Mouse (Mus musculus) 416B (cell line): ENCODE results near the gene Tha1.

Experiments used
- DNase-seq: peaks from one replicate; pipeline ENCODE4 v3.0.0; 2011; ENCODE audit warnings: low read depth

The Tha1 gene

GRCm38 (mm10) chr11:117824060-117824969, 49.0 kb downstream of the Tha1 start:
- peak; percentile 87 for DNase-seq

- no peak for DNase-seq
These were observed 49.9 kb downstream of the Tha1 start for GRCm38 (mm10) chr11:117823411-117823810.

GRCm38 (mm10) chr11:117822728-117823241, 50.5 kb downstream of the Tha1 start:
- DNase-seq: no peak

DNA sequence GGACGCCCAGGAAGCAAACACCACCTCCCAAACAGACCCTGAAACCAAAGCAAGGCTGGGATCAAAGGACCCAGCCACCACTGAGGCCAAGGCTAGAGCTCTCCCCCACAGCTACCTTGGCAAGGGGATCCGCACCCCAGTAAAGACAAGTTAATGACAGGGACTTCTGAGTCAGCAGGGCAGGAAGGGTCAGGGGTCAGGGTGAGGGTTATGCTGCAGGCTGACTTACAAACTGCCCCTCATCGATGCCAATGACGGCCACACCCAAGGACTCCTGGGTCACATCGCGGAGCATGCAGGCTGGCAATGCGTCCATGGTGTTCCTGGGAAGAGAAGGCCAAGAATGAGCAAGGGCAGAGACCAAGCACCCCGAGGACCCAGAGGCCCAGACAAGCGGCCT, 51.4 kb downstream of the Tha1 start:
- DNase-seq: no peak

DNA sequence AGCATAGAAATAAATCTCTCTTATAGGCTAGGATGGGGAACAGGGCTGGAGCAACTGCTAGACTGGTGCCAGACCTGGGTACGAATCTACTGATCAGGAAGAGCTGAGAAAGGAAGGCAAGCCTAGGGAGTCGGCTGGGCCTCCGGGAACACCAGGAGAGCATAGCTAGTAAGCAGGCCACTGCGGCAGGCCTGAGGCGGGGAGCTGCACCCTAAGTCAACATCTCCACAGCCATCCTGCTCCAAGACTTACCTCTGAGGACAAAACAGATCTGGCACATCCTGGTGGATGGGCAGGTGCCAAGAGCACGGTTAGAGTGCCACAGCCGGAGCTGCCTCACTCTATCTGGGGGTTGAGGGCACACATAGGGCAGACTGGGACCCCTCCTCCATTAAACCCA, 53.1 kb downstream of the Tha1 start:
- no peak for DNase-seq

DNA sequence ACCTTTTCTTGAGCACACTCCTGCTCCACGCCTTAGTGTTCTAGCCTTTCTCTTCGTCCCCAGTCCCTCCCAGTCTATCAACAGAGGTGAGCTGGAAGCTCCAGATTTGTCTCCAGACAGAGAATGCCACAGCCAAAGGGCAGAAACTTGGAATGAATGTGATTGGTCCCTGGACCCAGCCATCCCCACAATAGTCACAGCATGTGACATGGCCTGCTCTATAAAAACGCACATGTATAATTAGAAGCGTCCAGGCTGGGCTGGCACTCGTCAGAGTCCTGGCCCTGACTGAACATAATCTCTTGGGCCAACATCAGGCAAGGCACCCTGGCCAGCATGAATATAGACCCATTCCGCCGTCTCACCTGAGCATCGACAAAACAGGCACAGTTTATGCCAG, 54.2 kb downstream of the Tha1 start:
- no peak for DNase-seq
